9 mouse cellular contexts compared by ENCODE assay signal in genomic region chr6:127335996-127336660, GRCm38 (mm10).
DNase-seq lines count a peak whose midpoint lies in the region; ATAC-seq lines count a peak whose summit lies in the region.
"Had no signal": no experiment of that assay in that cellular context is flagged by ENCODE, and none has a peak within 500 bp of the region (broad histone marks: within the 10 kb centered on the region; RNA-seq: fewer than 3 reads in every experiment).

No protein-coding gene starts in this region.

- H3K36me3 ChIP-seq in kidney, embryonic 15.5 days, result no peaks in the 10 kb centered on the region
- no peaks in the 10 kb centered on the region for H3K36me3 ChIP-seq in forebrain, embryonic 11.5 days (ENCODE audit: control insufficient read depth, insufficient read depth, low read length)
- no peaks in the 10 kb centered on the region for H3K36me3 ChIP-seq in limb, embryonic 10.5 days
- H3K36me3 ChIP-seq in neural tube, embryonic 15.5 days, result no peaks in the 10 kb centered on the region

- H3K27me3 ChIP-seq in kidney, embryonic 15.5 days, result no peaks in the 10 kb centered on the region
- no peaks in the 10 kb centered on the region for H3K27me3 ChIP-seq in forebrain, embryonic 11.5 days (ENCODE audit: control insufficient read depth, insufficient read depth, low read length)
- H3K27me3 ChIP-seq in limb, embryonic 10.5 days (ENCODE audit: low read depth, poor library complexity, severe bottlenecking), result no peaks in the 10 kb centered on the region
- H3K27me3 ChIP-seq in neural tube, embryonic 15.5 days (replicated peaks), result 0 out of 2 replicates have a peak, but pooled peaks cover 3% of the 10 kb centered on the region
- H3K27me3 ChIP-seq: Patski had no signal

- H3K9ac ChIP-seq in kidney, embryonic 15.5 days, result 0 out of 2 replicates have a peak overlapping the region, but pooled peaks have one; percentile 8
- H3K9ac ChIP-seq in forebrain, embryonic 11.5 days (ENCODE audit: low read length), result peak overlapping the region; percentile 27; the same call in 1 of the 2 replicates
- H3K9ac ChIP-seq in neural tube, embryonic 15.5 days (replicated peaks), result no peak overlapping the region

- H3K27ac ChIP-seq in kidney, embryonic 15.5 days, result peak overlapping the region; percentile 61
- H3K27ac ChIP-seq in forebrain, embryonic 11.5 days (ENCODE audit: low read depth, low read length), result peak overlapping the region; percentile 94
- peak overlapping the region; percentile 83 for H3K27ac ChIP-seq in limb, embryonic 10.5 days
- H3K27ac ChIP-seq in neural tube, embryonic 15.5 days (replicated peaks), result peak overlapping the region; percentile 73

- H3K9me3 ChIP-seq in kidney, embryonic 15.5 days (replicated peaks), result no peaks in the 10 kb centered on the region
- no peaks in the 10 kb centered on the region for H3K9me3 ChIP-seq in forebrain, embryonic 11.5 days (ENCODE audit: control insufficient read depth, low read length)
- no peaks in the 10 kb centered on the region for H3K9me3 ChIP-seq in limb, embryonic 10.5 days (replicated peaks)
- no peaks in the 10 kb centered on the region for H3K9me3 ChIP-seq in neural tube, embryonic 15.5 days (replicated peaks)

- H3K4me2 ChIP-seq in kidney, embryonic 15.5 days, result no peak overlapping the region
- H3K4me2 ChIP-seq in forebrain, embryonic 11.5 days (ENCODE audit: low read depth, low read length, severe bottlenecking), result peak overlapping the region; percentile 22; the same call in 1 of the 2 replicates
- no peak overlapping the region for H3K4me2 ChIP-seq in neural tube, embryonic 15.5 days

- no peak for DNase-seq in kidney, postnatal 36 days
- no peak for DNase-seq in forebrain, embryonic 11.5 days (ENCODE audit: low spot score)
- no peak for DNase-seq in limb, embryonic 10.5 days (ENCODE audit: low spot score)
- DNase-seq in cerebellum, postnatal 25 days, result no peak
- no peak for DNase-seq in testis, postnatal 14 days (ENCODE audit: low spot score)
- DNase-seq in T-cell, adult 2 months (ENCODE audit: low spot score), result no peak

- peaks cover 52% of the 10 kb centered on the region for H3K4me1 ChIP-seq in kidney, embryonic 15.5 days
- H3K4me1 ChIP-seq in forebrain, embryonic 11.5 days (replicated peaks; ENCODE audit: control insufficient read depth, insufficient read depth, low read length), result peaks cover 31% of the 10 kb centered on the region
- peaks cover 30% of the 10 kb centered on the region for H3K4me1 ChIP-seq in limb, embryonic 10.5 days
- H3K4me1 ChIP-seq in neural tube, embryonic 15.5 days, result peaks cover 34% of the 10 kb centered on the region

- 29% methylated on average over 12 of the region's 12 CpGs for WGBS in kidney, embryonic 15.5 days
- WGBS in forebrain, embryonic 11.5 days, result 16% methylated on average over 12 of the region's 12 CpGs
- 24% methylated on average over 12 of the region's 12 CpGs for WGBS in limb, embryonic 10.5 days
- 18% methylated on average over 12 of the region's 12 CpGs for WGBS in neural tube, embryonic 15.5 days

- no peak overlapping the region for H3K4me3 ChIP-seq in kidney, embryonic 15.5 days (replicated peaks)
- H3K4me3 ChIP-seq in forebrain, embryonic 11.5 days (ENCODE audit: low read depth, low read length), result no peak overlapping the region
- peak overlapping the region; percentile 14; the same call in 1 of the 2 replicates for H3K4me3 ChIP-seq in limb, embryonic 10.5 days
- no peak overlapping the region for H3K4me3 ChIP-seq in neural tube, embryonic 15.5 days (replicated peaks)

- ATAC-seq in kidney, embryonic 15.5 days (replicated peaks; ENCODE audit: low FRiP score), result peak; percentile 12; the same call in 1 of the 2 replicates
- peak; percentile 19 for ATAC-seq in forebrain, embryonic 11.5 days (replicated peaks; ENCODE audit: low FRiP score)
- no peak for ATAC-seq in neural tube, embryonic 15.5 days (ENCODE audit: low FRiP score)
